Mouse (Mus musculus): Measurements from ENCODE around the gene Mgarp.
A peak's percentile ranks its signal among the peaks of the same experiment; 100 is the strongest.
"Not testable (repeated sequence)": the region's sequence is repeated elsewhere in the genome, so short reads cannot be mapped to it uniquely, and the experiment has no call there.

The Mgarp gene

DNA sequence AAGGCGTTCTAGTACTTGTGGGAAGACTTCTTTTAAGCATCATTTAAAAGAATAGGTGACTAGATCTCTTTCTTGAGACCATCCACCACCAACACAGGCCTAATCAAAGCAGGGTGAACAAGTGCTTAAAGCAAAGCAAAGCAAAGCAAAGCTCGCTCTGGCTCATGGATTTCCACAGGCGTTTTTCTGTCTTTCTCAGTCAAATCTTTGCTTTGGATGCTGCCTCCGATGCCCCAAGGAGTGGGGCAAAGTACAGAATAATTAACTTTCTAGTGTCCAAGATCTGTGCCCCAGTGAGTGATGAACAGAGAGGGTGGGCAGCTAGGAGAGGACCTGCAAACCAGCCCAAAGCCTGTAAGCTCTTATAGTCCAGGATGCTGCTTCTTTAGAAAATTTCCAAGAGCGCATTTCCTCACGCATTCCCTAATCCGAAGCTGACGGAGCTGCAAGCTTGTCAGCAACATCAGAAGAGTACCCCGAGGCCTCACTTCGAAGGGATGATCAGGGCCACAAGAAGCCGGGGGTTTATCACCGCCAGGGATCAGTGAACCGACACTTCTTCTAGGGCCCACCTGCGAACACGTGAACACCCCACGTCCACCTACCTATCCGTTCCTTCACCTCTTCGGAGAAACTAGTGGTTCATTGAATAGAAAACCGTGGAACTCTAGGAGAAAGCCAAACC lies 935 bp downstream of the Mgarp start:
- DNase-seq = no peak

DNA sequence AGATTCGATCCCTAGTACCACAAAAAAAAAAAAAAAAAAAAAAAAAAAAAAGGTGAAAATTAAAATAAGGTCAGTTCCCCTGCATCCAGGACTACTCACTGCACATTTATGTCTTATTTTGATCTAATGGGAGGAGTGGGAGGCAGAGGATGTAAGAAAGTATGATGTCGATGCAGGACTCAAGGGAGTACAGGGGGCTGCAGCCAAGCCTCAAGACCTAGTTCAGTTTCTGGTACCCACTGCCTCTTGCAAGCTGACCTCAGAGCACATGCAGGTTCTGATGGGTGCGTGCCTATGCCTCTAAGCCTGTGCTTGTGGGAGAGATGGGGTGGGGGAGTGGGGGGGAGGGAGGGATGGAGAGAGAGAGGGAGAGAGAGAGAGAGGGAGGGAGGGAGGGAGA lies 1.7 kb downstream of the Mgarp start:
- no peak for DNase-seq

DNA sequence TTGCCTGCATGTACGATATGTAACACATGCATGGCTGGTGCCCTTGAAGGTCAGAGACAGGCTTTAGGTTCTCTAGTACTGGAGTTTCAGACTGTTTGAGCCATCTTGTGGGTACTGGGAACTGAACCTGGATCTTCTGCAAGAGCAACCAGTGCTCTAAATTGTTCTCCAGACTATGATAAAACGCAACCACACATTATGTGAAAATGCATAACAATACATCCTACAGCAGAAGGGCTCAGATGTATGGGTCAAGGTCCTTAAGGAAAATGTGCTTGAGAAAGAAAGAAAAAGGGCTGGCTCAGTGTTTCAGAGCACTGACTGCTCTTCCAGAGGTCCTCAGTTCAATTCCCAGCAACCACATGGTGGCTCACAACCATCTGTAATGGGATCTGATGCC lies 2.9 kb downstream of the Mgarp start:
- DNase-seq = no peak

DNA sequence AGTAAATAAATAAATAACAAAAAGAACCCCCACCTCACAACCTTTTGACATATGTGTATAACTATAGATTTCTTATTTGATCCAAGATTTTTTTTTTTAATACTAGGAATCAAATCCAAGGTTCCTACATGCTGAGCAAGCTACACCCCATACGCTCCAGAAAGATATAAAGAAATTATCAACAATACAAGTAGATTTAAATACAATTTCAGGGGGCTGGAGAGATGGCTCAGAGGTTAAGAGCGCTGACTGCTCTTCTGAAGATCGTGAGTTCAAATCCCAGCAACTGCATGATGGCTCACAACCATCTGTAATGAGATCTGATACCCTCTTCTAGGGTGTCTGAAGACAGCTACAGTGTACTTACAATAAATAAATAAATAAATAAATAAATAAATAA lies 3.5 kb downstream of the Mgarp start:
- DNase-seq = not testable (repeated sequence)

- no peak for DNase-seq
These were observed 4.9 kb downstream of the Mgarp start for GRCm38 (mm10) chr3:51391591-51391990.

- DNase-seq = no peak
These were observed 5.4 kb downstream of the Mgarp start for GRCm38 (mm10) chr3:51391095-51391494.

- no peak for DNase-seq
These were observed 7.6 kb downstream of the Mgarp start for GRCm38 (mm10) chr3:51388904-51389303.

GRCm38 (mm10) chr3:51387868-51388381 lies 8.6 kb downstream of the Mgarp start:
- peak; percentile 48 to 54 for DNase-seq

- no peak for DNase-seq
These were observed 9.4 kb downstream of the Mgarp start for GRCm38 (mm10) chr3:51387134-51387451.

DNA sequence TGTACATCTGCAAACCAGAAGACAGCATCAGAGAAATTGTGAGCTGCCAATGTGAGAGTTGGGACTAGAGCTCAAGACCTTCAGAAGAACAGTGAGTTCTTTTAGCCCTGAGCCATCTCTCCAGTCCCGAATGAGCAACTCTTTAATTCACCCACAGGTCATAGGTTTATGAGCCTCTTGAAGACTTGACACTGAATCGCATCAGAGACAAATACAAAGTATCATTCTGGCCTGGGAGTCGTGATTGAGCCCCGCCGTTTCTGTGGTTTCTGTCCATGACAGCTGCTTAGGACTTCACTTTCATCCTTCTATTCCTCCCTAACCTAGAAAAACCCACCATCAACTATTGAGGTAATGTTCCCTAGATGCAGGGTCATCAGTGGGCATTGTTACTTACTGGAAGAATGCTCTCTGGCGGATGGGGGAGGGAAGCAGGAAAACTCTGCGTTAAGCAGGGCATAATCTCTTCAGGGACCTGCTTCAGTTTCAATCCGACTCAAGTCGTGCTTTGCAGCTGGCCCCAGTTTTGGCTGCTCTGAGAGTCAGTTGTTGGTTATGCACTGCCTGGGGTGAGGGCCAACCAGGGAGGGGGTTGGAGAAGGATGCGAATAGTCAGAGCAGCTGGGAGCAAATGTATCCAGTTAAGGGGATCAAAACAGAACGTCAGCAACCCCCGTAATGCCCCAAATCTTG lies 10.0 kb downstream of the Mgarp start:
- no peak for DNase-seq

DNA sequence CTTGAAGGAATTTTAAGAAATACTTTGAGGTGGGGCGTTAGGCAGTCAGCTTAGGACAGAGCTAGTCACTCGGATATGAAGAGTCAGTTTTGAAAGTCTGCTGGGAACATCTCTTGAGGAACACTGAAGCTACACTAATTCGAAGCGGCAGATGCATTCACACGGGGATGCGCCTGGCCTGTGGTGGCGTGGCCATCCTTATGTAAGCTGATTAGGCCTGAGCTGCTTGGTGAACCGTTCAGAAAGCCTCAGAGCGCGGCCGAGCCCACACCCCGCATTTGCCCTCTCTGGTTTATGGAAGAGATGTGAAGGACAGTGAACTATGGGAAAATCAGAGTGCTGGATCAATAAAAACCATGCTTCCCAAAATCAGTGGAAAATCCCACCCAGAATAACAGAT lies 13.1 kb downstream of the Mgarp start:
- peak; percentile 66 to 70 for DNase-seq

DNA sequence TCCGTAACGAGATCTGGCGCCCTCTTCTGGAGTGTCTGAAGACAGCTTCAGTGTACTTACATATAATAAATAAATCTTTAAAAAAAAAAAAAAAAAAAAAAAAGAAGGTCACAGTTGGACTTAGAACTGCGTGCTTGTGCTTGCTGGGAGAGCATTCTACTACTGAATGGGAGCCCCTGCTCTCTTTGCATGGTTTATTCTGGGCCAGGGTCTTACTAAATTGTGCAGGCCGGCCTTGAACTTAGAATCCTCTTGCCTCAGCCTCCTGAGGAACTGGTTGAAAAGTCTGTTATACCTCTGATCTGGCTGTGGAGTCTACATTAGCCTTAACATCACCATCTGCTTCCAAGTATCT lies 15.9 kb downstream of the Mgarp start:
- no peak for DNase-seq

- DNase-seq = no peak
These were observed 16.5 kb downstream of the Mgarp start for GRCm38 (mm10) chr3:51379786-51380659.

GRCm38 (mm10) chr3:51378665-51378946 lies 17.9 kb downstream of the Mgarp start:
- no peak for DNase-seq

DNA sequence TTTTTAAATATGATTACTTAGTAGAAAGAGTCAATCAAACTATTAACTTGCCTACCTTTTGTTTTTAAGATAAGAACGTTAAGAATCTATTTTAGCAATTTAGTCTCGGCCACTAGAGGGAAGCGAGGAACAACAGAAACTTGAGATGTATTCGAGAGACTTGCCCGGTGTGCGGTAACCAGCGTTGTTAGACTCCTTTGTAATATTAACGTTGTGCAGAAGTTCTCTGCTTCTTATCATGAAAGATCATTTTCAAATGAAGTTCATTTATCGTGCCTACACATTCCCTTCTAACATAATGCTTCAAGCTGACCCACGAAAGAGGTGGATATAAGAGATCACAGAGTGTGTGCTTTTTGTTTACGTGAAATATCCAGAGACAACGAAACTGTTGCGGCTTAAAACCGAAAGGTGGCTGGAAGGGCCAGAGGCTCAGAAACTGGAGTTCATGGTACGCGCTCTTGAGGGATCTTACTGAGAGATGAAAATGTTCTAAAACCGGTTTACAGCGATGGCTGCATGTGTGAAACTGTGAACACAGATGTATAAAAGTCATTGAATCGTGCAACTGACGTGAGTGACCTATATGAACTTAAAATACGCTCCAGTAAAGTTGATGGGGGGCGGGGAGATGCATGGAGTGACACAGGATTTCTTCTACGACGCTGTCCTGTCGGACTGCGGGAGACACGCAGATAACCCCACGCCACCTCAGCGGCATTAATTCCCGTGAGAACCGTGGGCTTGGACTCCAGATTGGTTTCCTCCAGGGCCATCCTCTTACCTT lies 18.5 kb downstream of the Mgarp start:
- DNase-seq = peak in 1 of 2 experiments; percentile 34

GRCm38 (mm10) chr3:51375307-51376265 lies 21.0 kb downstream of the Mgarp start:
- peak; percentile 52 to 53 for DNase-seq

- no peak for DNase-seq
These were observed 23.0 kb downstream of the Mgarp start for GRCm38 (mm10) chr3:51373544-51373943.

- no peak for DNase-seq
These were observed 23.7 kb downstream of the Mgarp start for GRCm38 (mm10) chr3:51372883-51373282.

DNA sequence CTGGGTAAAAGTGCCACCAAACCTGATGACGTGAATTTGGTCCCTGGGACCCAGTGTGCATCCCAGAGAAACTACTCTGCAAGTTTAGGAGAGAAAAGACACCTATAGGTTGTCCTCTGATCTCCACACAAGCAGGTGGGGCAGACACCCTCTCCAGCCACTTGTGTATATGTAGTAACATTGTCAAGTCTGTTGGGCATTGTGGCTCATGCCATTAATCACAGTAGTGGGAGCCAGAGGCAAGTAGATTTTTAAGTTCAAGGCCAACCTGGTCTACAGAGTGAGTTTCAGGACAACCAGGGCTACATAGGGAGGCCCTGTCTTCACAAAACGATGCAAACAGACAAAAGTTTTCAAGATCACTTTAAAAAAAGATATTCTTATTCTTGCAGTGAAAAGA lies 24.7 kb downstream of the Mgarp start:
- DNase-seq = no peak

- no peak for DNase-seq
These were observed 28.5 kb downstream of the Mgarp start for GRCm38 (mm10) chr3:51368011-51368410.

GRCm38 (mm10) chr3:51366926-51367325 lies 29.6 kb downstream of the Mgarp start:
- no peak for DNase-seq

- DNase-seq = no peak
These were observed 31.0 kb downstream of the Mgarp start for GRCm38 (mm10) chr3:51365517-51365882.

Measured in cerebellum, adult 18-20 months (tissue).